8 mouse cellular contexts compared by ENCODE assay signal in the genomic region with DNA sequence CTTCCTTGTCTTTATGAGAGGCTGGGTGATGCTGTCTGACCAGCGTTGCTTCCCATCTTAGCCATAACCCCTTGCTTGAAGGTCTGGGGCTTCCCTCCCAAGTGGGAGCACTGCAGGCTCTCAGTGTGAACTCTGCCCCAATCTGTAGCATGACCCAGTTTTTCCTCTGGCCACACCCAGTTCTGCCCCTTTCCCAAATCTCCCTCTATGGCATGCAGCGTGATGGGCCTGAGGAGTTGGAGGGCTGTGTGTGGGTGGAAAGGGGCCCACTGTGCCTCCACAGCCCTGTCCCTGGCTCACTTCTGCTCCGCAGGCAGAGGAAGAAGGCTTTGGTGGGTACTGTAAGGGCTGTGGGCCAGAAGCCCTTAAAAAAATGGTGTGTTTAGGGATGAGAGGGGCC. TPM values are rescaled to one million over a fixed set of nuclear protein-coding genes. Genes with fewer than 3 reads are reported as not detected.
DNase-seq lines count a peak whose midpoint lies in the region; ATAC-seq and TF ChIP-seq lines count a peak whose summit lies in the region.

No protein-coding gene starts in this region.

- H3K36me3 ChIP-seq in heart, adult 2 months (ENCODE audit: control insufficient read depth, insufficient read depth, low read length): peaks cover 15% of the 10 kb centered on the region
- peaks cover 57% of the 10 kb centered on the region for H3K36me3 ChIP-seq in heart, embryonic 14.5 days (ENCODE audit: control insufficient read depth, insufficient read depth, low read length)
- H3K36me3 ChIP-seq in macrophage (ENCODE audit: inconsistent target): peaks cover 31% of the 10 kb centered on the region

- intact Hi-C loops in heart, adult 2 months (cut with DNase I): no loop called here
- intact Hi-C loops in heart, postnatal 14 days (cut with DNase I): no loop called here

- peak overlapping the region; percentile 40 for H3K27ac ChIP-seq in heart, adult 2 months
- H3K27ac ChIP-seq in bone marrow, adult 2 months (ENCODE audit: control insufficient read depth, insufficient read depth, low read depth, low read length, poor library complexity): peak overlapping the region; percentile 42
- H3K27ac ChIP-seq in heart, embryonic 14.5 days (replicated peaks in 1 of 2; ENCODE audit: control insufficient read depth in 1 of 2, insufficient read depth in 1 of 2, low read depth in 2 of 2, low read length in 2 of 2): no peak overlapping the region
- H3K27ac ChIP-seq in macrophage: peak overlapping the region; percentile 54

- no peak for TF ChIP-seq POLR2A in heart, adult 2 months (IDR thresholded peaks at IDR 0.05; ENCODE audit: insufficient read depth, low read depth, low read length)
- no peak for TF ChIP-seq POLR2A in bone marrow, adult 2 months (IDR thresholded peaks at IDR 0.05; ENCODE audit: borderline replicate concordance, control insufficient read depth, low read depth, low read length)

- peaks cover 18% of the 10 kb centered on the region for H3K4me1 ChIP-seq in heart, adult 2 months (ENCODE audit: control insufficient read depth, insufficient read depth, low read length)
- H3K4me1 ChIP-seq in bone marrow, adult 2 months (ENCODE audit: control insufficient read depth, insufficient read depth, low read length): peaks cover 2% of the 10 kb centered on the region; the same call in 1 of the 2 replicates
- peaks cover 21 to 30% of the 10 kb centered on the region in 2 experiments for H3K4me1 ChIP-seq in heart, embryonic 14.5 days (ENCODE audit: control insufficient read depth in 2 of 2, insufficient read depth in 2 of 2, low read length in 2 of 2)

- TF ChIP-seq EP300 in heart, adult 2 months (IDR thresholded peaks at IDR 0.05; ENCODE audit: insufficient read depth, low read depth, low read length): no peak

- ATAC-seq in heart, embryonic 14.5 days (ENCODE audit: insufficient number of reproducible peaks, insufficient read depth, low FRiP score, low read depth): no peak

- peak in 1 of 2 experiments; percentile 39 for DNase-seq in heart, adult 2 months
- no peak for DNase-seq in heart, postnatal 14 days
- no peak for DNase-seq in c-Kit-positive CD71-positive TER-119-positive erythroid progenitor cells, embryonic 14.5 days (ENCODE audit: low spot score)
- no peak for DNase-seq in left cerebral cortex, adult 18-20 months (ENCODE audit: low spot score in 2 of 2)
- DNase-seq in right cerebral cortex, adult 2 months (ENCODE audit: low spot score in 2 of 2): no peak

- TF ChIP-seq CTCF in heart, adult 2 months (IDR thresholded peaks at IDR 0.05): no peak
- no peak for TF ChIP-seq CTCF in bone marrow, adult 2 months (IDR thresholded peaks at IDR 0.05; ENCODE audit: control insufficient read depth, insufficient read depth, low read length)

- peaks cover 5% of the 10 kb centered on the region for H3K79me2 ChIP-seq in heart, adult 2 months (replicated peaks; ENCODE audit: control insufficient read depth, insufficient read depth, low read length)
- peaks cover 56% of the 10 kb centered on the region for H3K79me2 ChIP-seq in macrophage (ENCODE audit: inconsistent target)

- peak overlapping the region; percentile 80 for H3K4me2 ChIP-seq in heart, embryonic 14.5 days (ENCODE audit: low read length)

- no peaks in the 10 kb centered on the region for H3K27me3 ChIP-seq in heart, adult 2 months (ENCODE audit: control insufficient read depth, insufficient read depth, low read length)
- no peaks in the 10 kb centered on the region for H3K27me3 ChIP-seq in heart, embryonic 14.5 days (ENCODE audit: control insufficient read depth, insufficient read depth, low read length)

- H3K4me3 ChIP-seq in heart, adult 2 months: peak overlapping the region; percentile 15; the same call in 1 of the 2 replicates
- no peak overlapping the region for H3K4me3 ChIP-seq in bone marrow, adult 2 months (replicated peaks; ENCODE audit: control insufficient read depth, low read depth, low read length)
- peak overlapping the region; percentile 93 to 99; a peak in 3 of 4 replicates for H3K4me3 ChIP-seq in heart, embryonic 14.5 days (ENCODE audit: control insufficient read depth in 1 of 2, insufficient read depth in 1 of 2, low read depth in 1 of 2, low read length in 2 of 2)
- peak overlapping the region; percentile 69; the same call in 1 of the 2 replicates for H3K4me3 ChIP-seq in macrophage (ENCODE audit: inconsistent target)

- WGBS in heart, adult 2 months: 39% methylated on average over 3 of the region's 3 CpGs
- WGBS in bone marrow, adult 2 months: 39% methylated on average over 3 of the region's 3 CpGs
- WGBS in heart, embryonic 14.5 days: 39% methylated on average over 3 of the region's 3 CpGs
- 40% methylated on average over 3 of the region's 3 CpGs for WGBS in macrophage (ENCODE audit: missing documents)

- H3K9me3 ChIP-seq in heart, embryonic 14.5 days (ENCODE audit: control insufficient read depth, low read length): no peaks in the 10 kb centered on the region

- peak overlapping the region; percentile 6; the same call in 1 of the 2 replicates for H3K9ac ChIP-seq in heart, adult 2 months (ENCODE audit: low read depth, low read length)
- H3K9ac ChIP-seq in heart, embryonic 14.5 days (ENCODE audit: low read length): peak overlapping the region; percentile 97

RNA-seq across cellular contexts. Expression of a gene that starts 2.7 kb away (rescaled TPM):
- 100 to 1,000 TPM in 1 of 2 experiments, 10 to 100 TPM in 1; 97.1 to 113 TPM for total RNA-seq in heart, adult 2 months (2021)
- polyA plus RNA-seq in heart, adult 2 months (2012; rRNA removed): 28.3 and 31.6 TPM in 2 replicates
- 100 to 1,000 TPM; 141 to 145 TPM for total RNA-seq in heart, postnatal 14 days (2021)
- 66.8 and 106 TPM in 2 replicates for polyA plus RNA-seq in bone marrow, adult 2 months (2011; ENCODE audit: insufficient read depth, insufficient read length, low replicate concordance, missing spikeins)
- polyA plus RNA-seq in heart, embryonic 14.5 days (2014; fragmentation: Nextera tagmentation; extraction: Ambion mirVana): 58.6 and 67.4 TPM in 2 replicates
- total RNA-seq in macrophage (2018; cell fraction: chromatin; rRNA removed): 1,000 to 10,000 TPM in 4 of 26 experiments, 100 to 1,000 TPM in 22; 298 to 1,530 (median 519) TPM
- total RNA-seq in macrophage (2018; cell fraction: cytosol; rRNA removed): 100 to 1,000 TPM in 23 of 26 experiments, 10 to 100 TPM in 3; 83.5 to 221 (median 140) TPM
- 100 to 1,000 TPM; 182 to 730 (median 272) TPM for total RNA-seq in macrophage (2018; cell fraction: nucleus; rRNA removed)
- 102 to 280 TPM (median 126 TPM) in 3 replicates for polyA plus RNA-seq in macrophage (2018)
- 100 to 1,000 TPM; 147 to 150 TPM for total RNA-seq in left cerebral cortex, adult 18-20 months (2021)

RNA-seq across cellular contexts. Expression of a gene that starts 30.8 kb away (rescaled TPM):
- under 1 TPM in 1 of 2 experiments, not detected in 1; 0.20 TPM for total RNA-seq in heart, adult 2 months (2021)
- polyA plus RNA-seq in heart, adult 2 months (2012; rRNA removed): 1.2 and 2.3 TPM in 2 replicates
- total RNA-seq in heart, postnatal 14 days (2021): under 1 TPM; 0.41 to 0.83 TPM
- not detected in 2 replicates for polyA plus RNA-seq in bone marrow, adult 2 months (2011; ENCODE audit: insufficient read depth, insufficient read length, low replicate concordance, missing spikeins)
- polyA plus RNA-seq in heart, embryonic 14.5 days (2014; fragmentation: Nextera tagmentation; extraction: Ambion mirVana): 0.36 TPM in 1 of 2 replicates, not detected in the other
- total RNA-seq in macrophage (2018; cell fraction: chromatin; rRNA removed): 10 to 100 TPM in 1 of 26 experiments, 1 to 10 TPM in 16, under 1 TPM in 5, not detected in 4; 0.50 to 13.9 (median 1.9) TPM
- total RNA-seq in macrophage (2018; cell fraction: cytosol; rRNA removed): 10 to 100 TPM in 23 of 26 experiments, 1 to 10 TPM in 3; 4.7 to 33.3 (median 20.4) TPM
- total RNA-seq in macrophage (2018; cell fraction: nucleus; rRNA removed): 10 to 100 TPM in 19 of 26 experiments, 1 to 10 TPM in 7; 1.1 to 37.2 (median 12.8) TPM
- 10.0 to 28.0 TPM (median 23.5 TPM) in 3 replicates for polyA plus RNA-seq in macrophage (2018)
- under 1 TPM; 0.58 to 0.68 TPM for total RNA-seq in left cerebral cortex, adult 18-20 months (2021)

RNA-seq across cellular contexts. Expression of a gene that starts 33.2 kb away (rescaled TPM):
- 10 to 100 TPM; 18.9 to 20.3 TPM for total RNA-seq in heart, adult 2 months (2021)
- 8.3 and 13.6 TPM in 2 replicates for polyA plus RNA-seq in heart, adult 2 months (2012; rRNA removed)
- total RNA-seq in heart, postnatal 14 days (2021): 10 to 100 TPM; 16.2 to 19.9 TPM
- 12.5 and 25.7 TPM in 2 replicates for polyA plus RNA-seq in bone marrow, adult 2 months (2011; ENCODE audit: insufficient read depth, insufficient read length, low replicate concordance, missing spikeins)
- polyA plus RNA-seq in heart, embryonic 14.5 days (2014; fragmentation: Nextera tagmentation; extraction: Ambion mirVana): 35.3 and 36.6 TPM in 2 replicates
- 10 to 100 TPM; 13.1 to 74.0 (median 27.4) TPM for total RNA-seq in macrophage (2018; cell fraction: chromatin; rRNA removed)
- 10 to 100 TPM; 10.6 to 23.4 (median 18.6) TPM for total RNA-seq in macrophage (2018; cell fraction: cytosol; rRNA removed)
- total RNA-seq in macrophage (2018; cell fraction: nucleus; rRNA removed): 10 to 100 TPM; 10.7 to 60.1 (median 18.4) TPM
- 15.3 to 47.0 TPM (median 23.8 TPM) in 3 replicates for polyA plus RNA-seq in macrophage (2018)
- total RNA-seq in left cerebral cortex, adult 18-20 months (2021): 10 to 100 TPM; 30.2 to 30.5 TPM

RNA-seq across cellular contexts. Expression of a gene that starts 46.5 kb away (rescaled TPM):
- 1 to 10 TPM; 5.7 to 7.0 TPM for total RNA-seq in heart, adult 2 months (2021)
- polyA plus RNA-seq in heart, adult 2 months (2012; rRNA removed): 19.7 and 21.8 TPM in 2 replicates
- total RNA-seq in heart, postnatal 14 days (2021): 10 to 100 TPM in 1 of 2 experiments, 1 to 10 TPM in 1; 10.0 to 16.1 TPM
- 21.0 and 39.0 TPM in 2 replicates for polyA plus RNA-seq in bone marrow, adult 2 months (2011; ENCODE audit: insufficient read depth, insufficient read length, low replicate concordance, missing spikeins)
- polyA plus RNA-seq in heart, embryonic 14.5 days (2014; fragmentation: Nextera tagmentation; extraction: Ambion mirVana): 8.7 and 9.7 TPM in 2 replicates
- total RNA-seq in macrophage (2018; cell fraction: chromatin; rRNA removed): 100 to 1,000 TPM in 16 of 26 experiments, 10 to 100 TPM in 10; 28.7 to 216 (median 130) TPM
- total RNA-seq in macrophage (2018; cell fraction: cytosol; rRNA removed): 10 to 100 TPM in 21 of 26 experiments, 1 to 10 TPM in 5; 5.2 to 23.5 (median 15.3) TPM
- total RNA-seq in macrophage (2018; cell fraction: nucleus; rRNA removed): 100 to 1,000 TPM in 6 of 26 experiments, 10 to 100 TPM in 20; 19.8 to 149 (median 68.8) TPM
- polyA plus RNA-seq in macrophage (2018): 14.3 to 29.7 TPM (median 18.2 TPM) in 3 replicates
- 10 to 100 TPM; 54.6 to 55.8 TPM for total RNA-seq in left cerebral cortex, adult 18-20 months (2021)

RNA-seq across cellular contexts. Expression of a gene that starts 49.0 kb away (rescaled TPM):
- total RNA-seq in heart, adult 2 months (2021): 1 to 10 TPM; 1.9 to 2.3 TPM
- 13.6 and 16.3 TPM in 2 replicates for polyA plus RNA-seq in heart, adult 2 months (2012; rRNA removed)
- total RNA-seq in heart, postnatal 14 days (2021): 1 to 10 TPM; 3.8 to 4.5 TPM
- polyA plus RNA-seq in bone marrow, adult 2 months (2011; ENCODE audit: insufficient read depth, insufficient read length, low replicate concordance, missing spikeins): 24.3 and 45.9 TPM in 2 replicates
- polyA plus RNA-seq in heart, embryonic 14.5 days (2014; fragmentation: Nextera tagmentation; extraction: Ambion mirVana): 5.4 and 6.5 TPM in 2 replicates
- 100 to 1,000 TPM in 2 of 26 experiments, 10 to 100 TPM in 21, 1 to 10 TPM in 3; 8.8 to 120 (median 49.0) TPM for total RNA-seq in macrophage (2018; cell fraction: chromatin; rRNA removed)
- 1 to 10 TPM in 14 of 26 experiments, under 1 TPM in 12; 0.10 to 6.3 (median 1.2) TPM for total RNA-seq in macrophage (2018; cell fraction: cytosol; rRNA removed)
- total RNA-seq in macrophage (2018; cell fraction: nucleus; rRNA removed): 10 to 100 TPM in 21 of 26 experiments, 1 to 10 TPM in 5; 7.4 to 83.3 (median 27.0) TPM
- 1.4 to 5.9 TPM (median 3.2 TPM) in 3 replicates for polyA plus RNA-seq in macrophage (2018)
- total RNA-seq in left cerebral cortex, adult 18-20 months (2021): 10 to 100 TPM; 11.2 to 14.5 TPM

Comparison
In these comparisons a context has a peak if more than half of its experiments do, and no peak if none do; other contexts are left out.
1. H3K27ac ChIP-seq: peak in heart, adult 2 months (single experiment), bone marrow, adult 2 months (single experiment) and macrophage (single experiment); none in heart, embryonic 14.5 days (0 of 2).